Mouse (Mus musculus) megakaryocyte progenitor cell, adult 5-6 weeks (primary cell): ENCODE results near the gene Axin2. TPM values are rescaled to one million over a fixed set of nuclear protein-coding genes. Genes with fewer than 3 reads are reported as not detected.

Experiments
- total RNA-seq, 2 experiments: library from RNA; stranded (forward) in 1 of 2; stranded (reverse) in 1 of 2; fragments of 157-497, 149-512 nt in 1 of 2; fragments of 200-1000 nt in 1 of 2; gene quantifications; 2 replicates each; pipeline versions ENCODE4 v1.2.3 to v1.2.4; 2015 to 2017

Gene Axin2
- total RNA-seq, 2 experiments from 2014 or later: 0.49 to 0.50 TPM

Other genes with a start within 250 kb of the Axin2 start
- not detected in 2 replicates for gene E030025P04Rik, start 224.0 kb downstream of the Axin2 start, total RNA-seq (2015)
- gene E030025P04Rik, start 224.0 kb downstream of the Axin2 start, total RNA-seq (2017): not detected in 2 replicates